Comparison of ENCODE assay signal across 15 mouse cellular contexts in genomic region chr16:77644976-77645375, GRCm38 (mm10). TPM values are rescaled to one million over a fixed set of nuclear protein-coding genes. Genes with fewer than 3 reads are reported as not detected.
DNase-seq lines count a peak whose midpoint lies in the region; ATAC-seq and TF ChIP-seq lines count a peak whose summit lies in the region.
"Had no signal": no experiment of that assay in that cellular context is flagged by ENCODE, and none has a peak within 500 bp of the region (broad histone marks: within the 10 kb centered on the region; RNA-seq: fewer than 3 reads in every experiment).

No protein-coding gene starts in this region.

- 59% methylated on average over 1 of the region's 1 CpGs for WGBS in hindbrain, embryonic 10.5 days
- WGBS in midbrain, embryonic 15.5 days = 15% methylated on average over 1 of the region's 1 CpGs
- WGBS in liver, postnatal 0 days (ENCODE audit: insufficient replicate concordance) = 50% methylated on average over 1 of the region's 1 CpGs

- peak overlapping the region; percentile 45; the same call in 1 of the 2 replicates for H3K27ac ChIP-seq in hindbrain, embryonic 10.5 days
- peak overlapping the region; percentile 86 for H3K27ac ChIP-seq in midbrain, embryonic 15.5 days
- no peak overlapping the region for H3K27ac ChIP-seq in liver, postnatal 0 days (ENCODE audit: low read depth)
- H3K27ac ChIP-seq: liver, embryonic 12.5 days had no signal

- H3K4me3 ChIP-seq in hindbrain, embryonic 10.5 days = peak overlapping the region; percentile 54; the same call in 1 of the 2 replicates
- H3K4me3 ChIP-seq in midbrain, embryonic 15.5 days = peak overlapping the region; percentile 34
- no peak overlapping the region for H3K4me3 ChIP-seq in liver, postnatal 0 days (ENCODE audit: low read depth, low read length)

- H3K9me3 ChIP-seq in hindbrain, embryonic 10.5 days = no peaks in the 10 kb centered on the region
- H3K9me3 ChIP-seq in midbrain, embryonic 15.5 days = no peaks in the 10 kb centered on the region
- H3K9me3 ChIP-seq in liver, postnatal 0 days (ENCODE audit: low read length) = no peaks in the 10 kb centered on the region
- H3K9me3 ChIP-seq: liver, embryonic 12.5 days; megakaryocyte, embryonic 14.5 days had no signal

- ATAC-seq in midbrain, embryonic 15.5 days (replicated peaks) = peak; percentile 28
- no peak for ATAC-seq in liver, postnatal 0 days

- no peaks in the 10 kb centered on the region for H3K36me3 ChIP-seq in hindbrain, embryonic 10.5 days
- H3K36me3 ChIP-seq in midbrain, embryonic 15.5 days (replicated peaks) = no peaks in the 10 kb centered on the region
- no peaks in the 10 kb centered on the region for H3K36me3 ChIP-seq in liver, postnatal 0 days (replicated peaks; ENCODE audit: insufficient read depth, low read length)
- H3K36me3 ChIP-seq: liver, embryonic 12.5 days had no signal

- TF ChIP-seq EP300 in liver, postnatal 0 days (IDR thresholded peaks at IDR 0.05; ENCODE audit: low read depth) = no peak

- DNase-seq in cerebellum, postnatal 10 days = peak; percentile 20 to 29
- no peak for DNase-seq in cerebellum, adult 11-12 months
- peak; percentile 6 for DNase-seq in R1 (ENCODE audit: low read depth, low spot score)
- DNase-seq in hindbrain, embryonic 10.5 days (ENCODE audit: low spot score) = no peak
- no peak for DNase-seq in liver, postnatal 0 days
- DNase-seq in frontal cortex, adult 2 months (ENCODE audit: extremely low spot score in 1 of 2, low spot score in 1 of 2) = no peak
- no peak for DNase-seq in heart, postnatal 4 days

- TF ChIP-seq CTCF in liver, postnatal 0 days (IDR thresholded peaks at IDR 0.05; ENCODE audit: low read depth) = no peak

- H3K9ac ChIP-seq in midbrain, embryonic 15.5 days = peak overlapping the region; percentile 34
- H3K9ac ChIP-seq in liver, postnatal 0 days (replicated peaks) = no peak overlapping the region
- H3K9ac ChIP-seq: liver, embryonic 12.5 days had no signal

- peak overlapping the region; percentile 72 for H3K4me2 ChIP-seq in midbrain, embryonic 15.5 days
- H3K4me2 ChIP-seq in liver, postnatal 0 days (ENCODE audit: low read depth, low read length) = no peak overlapping the region

- H3K27me3 ChIP-seq in hindbrain, embryonic 10.5 days (ENCODE audit: insufficient read depth, poor library complexity, severe bottlenecking) = no peaks in the 10 kb centered on the region
- no peaks in the 10 kb centered on the region for H3K27me3 ChIP-seq in midbrain, embryonic 15.5 days (replicated peaks)
- H3K27me3 ChIP-seq in liver, postnatal 0 days (ENCODE audit: insufficient read depth, low read length) = no peaks in the 10 kb centered on the region
- H3K27me3 ChIP-seq: liver, embryonic 12.5 days; megakaryocyte, embryonic 14.5 days had no signal

- peaks cover 32% of the 10 kb centered on the region for H3K4me1 ChIP-seq in hindbrain, embryonic 10.5 days (replicated peaks)
- peaks cover 31% of the 10 kb centered on the region for H3K4me1 ChIP-seq in midbrain, embryonic 15.5 days
- no peaks in the 10 kb centered on the region for H3K4me1 ChIP-seq in liver, postnatal 0 days (ENCODE audit: insufficient read depth)

RNA-seq across cellular contexts. Expression of gene Gm11146, which starts 43.1 kb away (rescaled TPM):
- not detected in 2 replicates for polyA plus RNA-seq in hindbrain, embryonic 10.5 days (2016; fragmentation: Nextera tagmentation; extraction: Ambion mirVana)
- not detected in 2 replicates for polyA plus RNA-seq in midbrain, embryonic 15.5 days (2015; fragmentation: Nextera tagmentation; extraction: Ambion mirVana)
- polyA plus RNA-seq in liver, postnatal 0 days (2015; fragmentation: Nextera tagmentation; extraction: Ambion mirVana) = not detected in 2 replicates
- polyA plus RNA-seq in frontal cortex, adult 2 months (2012; rRNA removed) = not detected in 2 replicates
- total RNA-seq in heart, postnatal 4 days (2021) = not detected
- total RNA-seq: gastrocnemius, postnatal 10 days; hematopoietic stem cell, adult 5-6 weeks; layer of hippocampus, adult 18-20 months had no signal
- polyA plus RNA-seq: C2C12; liver, embryonic 12.5 days; thymus, adult 2 months had no signal

Comparison
In these comparisons a context has a peak if more than half of its experiments do, and no peak if none do; other contexts are left out.
1. DNase-seq: peak in cerebellum, postnatal 10 days (2 of 2) and R1 (single experiment); none in cerebellum, adult 11-12 months (single experiment), hindbrain, embryonic 10.5 days (single experiment), liver, postnatal 0 days (single experiment), frontal cortex, adult 2 months (0 of 2) and heart, postnatal 4 days (single experiment).